Mouse (Mus musculus) heart, postnatal 0 days (tissue): ENCODE measurements around the gene Txlng. TPM values are rescaled to one million over a fixed set of nuclear protein-coding genes. Genes with fewer than 3 reads are reported as not detected.
"Not testable (repeated sequence)": the region's sequence is repeated elsewhere in the genome, so short reads cannot be mapped to it uniquely, and the experiment has no call there.

Experiments
- ATAC-seq: fragments of 200-750 bp; cut with Nextera tagmentation; 2 replicates; pipeline ENCODE4 v1.8.0; 2017; ENCODE audit warnings: low read depth, moderate number of reproducible peaks, moderate library complexity; ENCODE audit not compliant: insufficient read depth
- DNase-seq: peaks from one replicate; pipeline ENCODE4 v3.0.0-alpha.2; 2016; ENCODE audit warnings: low spot score
- H3K27ac ChIP-seq: fragments of 300-500 bp; sonication (generic); 2 replicates; pipeline ENCODE4 v1.5.1; 2014; ENCODE audit warnings: low read depth, mild to moderate bottlenecking
- H3K27me3 ChIP-seq: fragments of 300-500 bp; sonication (generic); 2 replicates; pipeline ENCODE4 v1.6.1; 2014; ENCODE audit warnings: low read length, mixed read lengths; ENCODE audit not compliant: control insufficient read depth, insufficient read depth
- H3K36me3 ChIP-seq: fragments of 300-500 bp; sonication (generic); replicated peaks from 2 replicates; pipeline ENCODE4 v1.6.1; 2014; ENCODE audit warnings: low read length, mixed read lengths; ENCODE audit not compliant: control insufficient read depth, insufficient read depth
- H3K4me1 ChIP-seq: fragments of 300-500 bp; sonication (generic); 2 replicates; pipeline ENCODE4 v1.6.1; 2014; ENCODE audit warnings: antibody characterized with exemption; ENCODE audit not compliant: control insufficient read depth, insufficient read depth
- H3K4me2 ChIP-seq: fragments of 300-500 bp; sonication (generic); 2 replicates; pipeline ENCODE4 v1.6.1; 2014; ENCODE audit warnings: low read depth, mild to moderate bottlenecking, low read length, moderate library complexity
- H3K4me3 ChIP-seq: fragments of 300-500 bp; sonication (generic); 2 replicates; pipeline ENCODE4 v1.5.1; 2014; ENCODE audit warnings: low read depth, low read length
- H3K9ac ChIP-seq: fragments of 300-500 bp; sonication (generic); replicated peaks from 2 replicates; pipeline ENCODE4 v1.6.1; 2014; ENCODE audit warnings: low read depth, low read length, mixed read lengths
- H3K9me3 ChIP-seq: fragments of 300-500 bp; sonication (generic); replicated peaks from 2 replicates; pipeline ENCODE4 v1.6.1; 2016; ENCODE audit warnings: low read length; ENCODE audit not compliant: control insufficient read depth
- CTCF ChIP-seq: IDR thresholded peaks from 2 replicates; pipeline ENCODE4 v1.5.1; 2016; ENCODE audit warnings: antibody characterized with exemption, control low read depth, low read depth
- EP300 ChIP-seq: IDR thresholded peaks from 2 replicates; pipeline ENCODE4 v1.6.1; 2016; ENCODE audit warnings: antibody characterized with exemption, low read depth
- WGBS: fragments of 180-500 bp; shearing (Covaris S2); extraction: QIAGEN DNeasy Blood & Tissue Kit; methylation state at CpG from one replicate; pipeline ENCODE4 v1.1.7; 2014; 5-methylcytosine and 5-hydroxymethylcytosine counted together
- polyA plus RNA-seq: library from polyadenylated mRNA; unstranded; fragments of >200 nt; fragmentation: Nextera tagmentation; extraction: Ambion mirVana; gene quantifications from 2 replicates; pipeline ENCODE4 v1.2.1, GENCODE M21; 2015
- total RNA-seq: library from RNA; depleted of rRNA; stranded (reverse); fragments of >200 nt; gene quantifications from 2 replicates; pipeline ENCODE4 v1.2.3, GENCODE M21; 2014; ENCODE audit warnings: low replicate concordance

Gene Txlng
- total and polyA plus RNA-seq, 2 experiments from 2014 or later: 7.2 to 8.0 TPM

DNA sequence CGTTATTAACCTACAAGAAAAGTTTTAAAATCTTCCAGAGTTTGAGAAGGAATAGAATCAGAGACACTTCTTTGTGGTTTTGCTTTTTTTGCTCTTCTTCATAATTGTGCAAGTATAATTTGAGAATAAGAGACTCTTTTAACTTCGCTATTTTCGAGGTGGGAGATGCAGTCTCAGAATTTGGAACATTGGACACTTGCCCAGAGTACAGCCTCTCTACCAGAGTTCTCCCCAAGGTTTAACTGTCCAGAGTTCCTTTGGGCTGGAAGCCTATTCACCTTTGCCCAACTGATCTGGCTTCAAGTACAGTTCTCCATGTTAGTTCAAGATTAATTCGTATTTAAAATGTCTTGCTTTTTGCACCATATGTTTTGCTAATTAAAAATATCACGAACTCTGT is 487 bp upstream of the Txlng start:
- no peaks in the 10 kb centered on the region for H3K27me3 ChIP-seq
- 31% methylated on average over 5 of the region's 5 CpGs for WGBS
- H3K4me3 ChIP-seq: peak overlapping the region; percentile 40
- ATAC-seq (no peak), DNase-seq (no peak)
- H3K36me3 ChIP-seq: no peaks in the 10 kb centered on the region
- peak overlapping the region; percentile 27; the same call in 1 of the 2 replicates for H3K4me2 ChIP-seq
- no peak for TF ChIP-seq EP300
- no peak for TF ChIP-seq CTCF
- no peaks in the 10 kb centered on the region for H3K4me1 ChIP-seq
- no peaks in the 10 kb centered on the region for H3K9me3 ChIP-seq
- H3K9ac ChIP-seq: no peak overlapping the region
- H3K27ac ChIP-seq: peak overlapping the region; percentile 28; the same call in 1 of the 2 replicates

DNA sequence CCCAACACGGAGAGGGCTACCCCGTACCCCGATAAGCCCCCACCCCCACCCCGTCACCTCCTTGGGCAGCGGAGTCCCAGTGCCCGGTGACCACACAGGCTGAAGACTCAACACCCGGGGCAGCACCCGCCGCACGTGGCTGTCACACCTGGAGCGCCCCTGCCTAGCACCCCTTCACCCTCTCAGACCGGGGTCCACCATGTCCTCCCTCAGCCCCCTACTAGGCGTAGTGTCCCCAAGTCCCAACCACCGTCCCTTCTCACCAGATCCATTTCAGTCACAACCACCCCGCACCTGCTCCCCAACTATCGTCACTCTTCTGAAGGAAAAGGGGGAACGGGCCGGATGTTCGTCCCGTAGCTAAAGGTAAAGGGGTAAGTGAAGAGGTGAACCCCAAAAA is 471 bp downstream of the Txlng start:
- Histone ChIP-seq H3K9me3 (no peaks in the 10 kb centered on the region), H3K4me3 (peak overlapping the region; percentile 62), H3K36me3 (no peaks in the 10 kb centered on the region), H3K9ac (peak overlapping the region; percentile 66), H3K4me2 (peak overlapping the region; percentile 92), H3K4me1 (no peaks in the 10 kb centered on the region), H3K27ac (peak overlapping the region; percentile 66; the same call in 1 of the 2 replicates), H3K27me3 (no peaks in the 10 kb centered on the region)
- ATAC-seq (no peak), DNase-seq (no peak)
- 18% methylated on average over 20 of the region's 20 CpGs for WGBS
- TF ChIP-seq EP300 (no peak), CTCF (no peak)

DNA sequence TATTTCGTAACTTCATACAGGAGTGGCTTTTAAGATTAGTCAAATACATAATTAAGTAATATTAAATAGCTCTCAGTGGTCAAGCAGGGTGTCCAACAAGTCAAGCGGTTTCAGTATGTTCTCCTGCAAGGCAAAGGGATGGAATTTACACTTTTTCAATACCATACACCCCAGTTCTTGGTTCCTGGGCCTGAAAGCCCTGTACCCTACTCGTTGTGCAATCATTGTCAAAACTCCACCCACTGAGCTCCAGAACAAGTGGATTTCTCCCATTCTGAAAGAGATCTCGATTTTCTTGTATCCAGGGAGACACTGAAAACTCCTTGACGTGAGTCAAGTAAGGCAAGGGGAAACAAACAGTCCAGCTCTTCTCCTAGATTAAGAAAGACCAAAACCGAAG is 1.2 kb downstream of the Txlng start:
- no peak overlapping the region for H3K27ac ChIP-seq
- TF ChIP-seq CTCF (no peak), EP300 (no peak)
- H3K9ac ChIP-seq: no peak overlapping the region
- no peaks in the 10 kb centered on the region for H3K36me3 ChIP-seq
- no peak for DNase-seq
- no peaks in the 10 kb centered on the region for H3K27me3 ChIP-seq
- no peaks in the 10 kb centered on the region for H3K9me3 ChIP-seq
- H3K4me1 ChIP-seq: no peaks in the 10 kb centered on the region
- WGBS: 43% methylated on average over 6 of the region's 6 CpGs
- ATAC-seq: no peak
- H3K4me3 ChIP-seq: peak overlapping the region; percentile 62
- peak overlapping the region; percentile 92 for H3K4me2 ChIP-seq

DNA sequence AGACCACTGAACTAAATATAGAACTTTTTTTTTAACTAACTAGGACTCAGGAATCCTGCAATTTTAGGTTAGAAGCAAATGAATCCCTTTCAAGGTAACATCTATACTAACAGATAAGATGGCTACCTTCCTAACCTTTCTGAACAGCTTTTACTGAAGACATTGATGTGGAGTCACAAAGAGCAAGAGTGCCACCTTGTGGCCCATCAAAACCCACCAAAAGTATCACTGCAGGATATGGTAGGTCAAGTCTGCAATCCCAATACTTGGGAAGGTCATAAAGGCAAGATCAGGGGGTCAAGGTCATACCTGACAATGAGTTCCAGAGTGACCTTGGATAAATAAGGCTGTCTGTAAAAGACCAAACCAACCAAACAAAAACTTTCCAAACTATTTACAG is 28.9 kb downstream of the Txlng start:
- H3K4me1 ChIP-seq: no peaks in the 10 kb centered on the region
- no peaks in the 10 kb centered on the region for H3K27me3 ChIP-seq
- TF ChIP-seq EP300 (no peak), CTCF (peak; percentile 56)
- H3K9ac ChIP-seq: no peak overlapping the region
- no peak overlapping the region for H3K27ac ChIP-seq
- DNase-seq (peak; percentile 22), ATAC-seq (no peak)
- H3K36me3 ChIP-seq: no peaks in the 10 kb centered on the region; the same call in 1 of the 2 replicates
- H3K4me2 ChIP-seq: no peak overlapping the region
- no peak overlapping the region for H3K4me3 ChIP-seq
- H3K9me3 ChIP-seq: no peaks in the 10 kb centered on the region

DNA sequence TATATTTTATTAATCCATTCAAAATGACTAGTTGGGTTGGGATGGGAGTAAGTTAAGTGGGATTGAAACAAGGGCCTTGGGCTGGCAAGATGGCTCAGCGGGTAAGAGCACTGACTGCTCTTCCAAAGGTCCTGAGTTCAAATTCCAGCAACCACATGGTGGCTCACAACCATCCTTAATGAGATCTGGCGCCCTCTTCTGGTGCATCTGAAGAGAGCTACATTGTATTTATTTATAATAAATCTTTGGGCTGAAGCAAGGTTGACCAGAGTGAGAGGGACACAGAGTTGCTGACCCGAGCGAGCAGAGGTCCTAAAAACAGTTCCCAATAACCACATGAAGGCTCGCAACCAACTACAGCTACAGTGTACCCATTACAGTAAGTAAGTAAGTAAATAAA is 37.9 kb downstream of the Txlng start:
- H3K27ac ChIP-seq, H3K36me3 ChIP-seq, H3K4me2 ChIP-seq, H3K4me1 ChIP-seq, H3K4me3 ChIP-seq, H3K9me3 ChIP-seq, ATAC-seq, H3K9ac ChIP-seq, H3K27me3 ChIP-seq, DNase-seq: not testable (repeated sequence)
- WGBS: 76% methylated on average over 5 of the region's 5 CpGs

DNA sequence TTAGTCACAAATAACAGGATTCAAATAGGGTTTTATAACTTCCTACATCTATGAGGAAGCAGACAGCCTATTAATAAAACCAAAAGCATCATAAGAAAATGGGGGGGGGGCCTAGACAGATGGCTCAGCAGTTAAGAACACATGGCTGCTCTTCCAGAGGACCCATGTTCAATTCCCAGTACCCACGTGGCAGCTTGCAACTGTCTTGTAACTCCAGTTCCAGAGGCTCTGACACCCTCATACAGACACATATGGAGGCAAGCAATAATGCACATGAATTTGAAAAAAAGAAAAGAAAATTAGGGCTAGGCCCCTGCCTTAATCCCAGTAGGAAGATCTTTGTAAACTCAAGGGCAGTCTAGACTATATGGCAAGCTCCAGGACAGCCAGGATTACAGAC is 40.9 kb downstream of the Txlng start:
- DNase-seq (no peak), ATAC-seq (no peak)
- no peak overlapping the region for H3K27ac ChIP-seq
- H3K27me3 ChIP-seq: no peaks in the 10 kb centered on the region
- WGBS: 86% methylated on average over 1 of the region's 1 CpGs
- H3K9me3 ChIP-seq: no peaks in the 10 kb centered on the region
- H3K9ac ChIP-seq: no peak overlapping the region
- peaks cover 15% of the 10 kb centered on the region; the same call in 1 of the 2 replicates for H3K36me3 ChIP-seq
- TF ChIP-seq EP300 (no peak), CTCF (no peak)
- H3K4me3 ChIP-seq: no peak overlapping the region
- H3K4me1 ChIP-seq: no peaks in the 10 kb centered on the region
- no peak overlapping the region for H3K4me2 ChIP-seq
